Mouse (Mus musculus): ENCODE measurements around the gene Ciapin1.
"Not testable (repeated sequence)": the region's sequence is repeated elsewhere in the genome, so short reads cannot be mapped to it uniquely, and the experiment has no call there.

Gene Ciapin1

GRCm38 (mm10) chr8:94857011-94857345 lies 18.8 kb upstream of the Ciapin1 start:
- no peak for DNase-seq (ENCODE audit: low spot score)

- DNase-seq (ENCODE audit: low spot score): not testable (repeated sequence)
These were observed 16.6 kb upstream of the Ciapin1 start for GRCm38 (mm10) chr8:94854761-94855160.

- no peak for DNase-seq (ENCODE audit: low spot score)
These were observed 11.9 kb upstream of the Ciapin1 start for GRCm38 (mm10) chr8:94850049-94850448.

- DNase-seq (ENCODE audit: low spot score): no peak
These were observed 3.0 kb upstream of the Ciapin1 start for GRCm38 (mm10) chr8:94841183-94841582.

- peak; percentile 57 for DNase-seq (ENCODE audit: low spot score)
These were observed 442 bp upstream of the Ciapin1 start for GRCm38 (mm10) chr8:94838600-94838999.

GRCm38 (mm10) chr8:94836456-94837240 lies 1.5 kb downstream of the Ciapin1 start:
- DNase-seq (ENCODE audit: low spot score): no peak

GRCm38 (mm10) chr8:94835751-94836150 lies 2.4 kb downstream of the Ciapin1 start:
- DNase-seq (ENCODE audit: low spot score): not testable (repeated sequence)

GRCm38 (mm10) chr8:94833901-94834405 lies 4.2 kb downstream of the Ciapin1 start:
- DNase-seq (ENCODE audit: low spot score): not testable (repeated sequence)

- DNase-seq (ENCODE audit: low spot score): no peak
These were observed 9.9 kb downstream of the Ciapin1 start for GRCm38 (mm10) chr8:94828284-94828683.

- no peak for DNase-seq (ENCODE audit: low spot score)
These were observed 11.9 kb downstream of the Ciapin1 start for GRCm38 (mm10) chr8:94826210-94826609.

GRCm38 (mm10) chr8:94825170-94825569 lies 13.0 kb downstream of the Ciapin1 start:
- no peak for DNase-seq (ENCODE audit: low spot score)

GRCm38 (mm10) chr8:94822637-94823560 lies 15.3 kb downstream of the Ciapin1 start:
- peak; percentile 80 for DNase-seq (ENCODE audit: low spot score)

- DNase-seq (ENCODE audit: low spot score): no peak
These were observed 16.8 kb downstream of the Ciapin1 start for GRCm38 (mm10) chr8:94821381-94821780.

- DNase-seq (ENCODE audit: low spot score): no peak
These were observed 17.6 kb downstream of the Ciapin1 start for GRCm38 (mm10) chr8:94820553-94820952.

- no peak for DNase-seq (ENCODE audit: low spot score)
These were observed 18.4 kb downstream of the Ciapin1 start for GRCm38 (mm10) chr8:94819671-94820179.

GRCm38 (mm10) chr8:94817933-94818332 lies 20.2 kb downstream of the Ciapin1 start:
- no peak for DNase-seq (ENCODE audit: low spot score)

GRCm38 (mm10) chr8:94814556-94814955 lies 23.6 kb downstream of the Ciapin1 start:
- DNase-seq (ENCODE audit: low spot score): peak; percentile 32

- DNase-seq (ENCODE audit: low spot score): peak; percentile 89
These were observed 25.5 kb downstream of the Ciapin1 start for GRCm38 (mm10) chr8:94812645-94813098.

GRCm38 (mm10) chr8:94811654-94812053 lies 26.5 kb downstream of the Ciapin1 start:
- DNase-seq (ENCODE audit: low spot score): no peak

- no peak for DNase-seq (ENCODE audit: low spot score)
These were observed 27.3 kb downstream of the Ciapin1 start for GRCm38 (mm10) chr8:94810855-94811254.

- no peak for DNase-seq (ENCODE audit: low spot score)
These were observed 28.0 kb downstream of the Ciapin1 start, which contains the start of gene Ccl17 for GRCm38 (mm10) chr8:94810153-94810552. Ccl17 (plus strand) TSS chr8:94810453.

- no peak for DNase-seq (ENCODE audit: low spot score)
These were observed 29.8 kb downstream of the Ciapin1 start for GRCm38 (mm10) chr8:94808372-94808771.

All from embryo, embryonic 10 days (tissue).